Mouse (Mus musculus) ZHBTc4 (cell line): Measurements from ENCODE around the gene 1110051M20Rik.
A peak's percentile ranks its signal among the peaks of the same experiment; 100 is the strongest.

Experiments used
- DNase-seq: peaks from one replicate; pipeline ENCODE4 v3.0.0-alpha.2; 2011; ENCODE audit warnings: low read depth, low spot score

Gene 1110051M20Rik

GRCm38 (mm10) chr2:91348936-91349335, 95.6 kb downstream of the 1110051M20Rik start:
- no peak for DNase-seq

GRCm38 (mm10) chr2:91345644-91346043, 98.9 kb downstream of the 1110051M20Rik start:
- no peak for DNase-seq

DNA sequence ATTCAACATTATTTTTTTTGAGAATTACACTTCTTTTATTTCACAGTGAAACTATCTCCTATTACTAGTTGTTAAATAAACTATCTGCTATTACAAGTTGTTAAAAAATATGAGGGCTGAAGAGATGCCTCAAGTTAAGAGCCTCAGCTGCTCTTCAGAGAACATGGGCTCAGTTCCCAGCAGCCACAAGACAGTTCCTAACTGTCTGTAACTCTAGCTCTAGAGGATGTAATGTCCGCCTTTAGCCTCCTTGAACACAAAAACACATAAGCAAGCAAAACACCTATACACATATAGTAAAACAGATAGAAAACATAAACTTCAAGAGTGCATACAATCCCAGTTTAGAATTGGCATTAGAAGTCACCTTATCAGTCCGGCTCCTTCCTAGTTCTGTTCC, 104.9 kb downstream of the 1110051M20Rik start:
- no peak for DNase-seq

DNA sequence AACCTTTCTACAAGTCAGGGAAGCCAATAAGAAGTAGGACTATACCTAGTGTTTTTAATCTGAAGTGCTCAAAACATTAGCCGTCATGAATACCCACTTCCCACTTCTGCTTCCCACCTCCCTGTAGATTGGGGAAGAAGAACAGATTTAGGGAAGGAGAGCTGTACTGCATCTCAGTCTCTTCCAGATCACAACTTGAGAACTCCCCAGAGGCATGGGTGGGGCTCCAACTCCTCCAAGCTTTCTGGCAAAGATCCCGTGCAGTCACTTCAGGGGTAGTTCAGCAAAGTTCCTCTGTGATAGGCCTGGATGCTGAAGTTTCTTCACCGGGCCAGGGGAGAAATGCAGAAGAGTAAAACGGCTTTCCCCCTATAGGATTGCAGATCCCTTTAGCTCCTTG, 109.4 kb downstream of the 1110051M20Rik start:
- peak; percentile 46 for DNase-seq

DNA sequence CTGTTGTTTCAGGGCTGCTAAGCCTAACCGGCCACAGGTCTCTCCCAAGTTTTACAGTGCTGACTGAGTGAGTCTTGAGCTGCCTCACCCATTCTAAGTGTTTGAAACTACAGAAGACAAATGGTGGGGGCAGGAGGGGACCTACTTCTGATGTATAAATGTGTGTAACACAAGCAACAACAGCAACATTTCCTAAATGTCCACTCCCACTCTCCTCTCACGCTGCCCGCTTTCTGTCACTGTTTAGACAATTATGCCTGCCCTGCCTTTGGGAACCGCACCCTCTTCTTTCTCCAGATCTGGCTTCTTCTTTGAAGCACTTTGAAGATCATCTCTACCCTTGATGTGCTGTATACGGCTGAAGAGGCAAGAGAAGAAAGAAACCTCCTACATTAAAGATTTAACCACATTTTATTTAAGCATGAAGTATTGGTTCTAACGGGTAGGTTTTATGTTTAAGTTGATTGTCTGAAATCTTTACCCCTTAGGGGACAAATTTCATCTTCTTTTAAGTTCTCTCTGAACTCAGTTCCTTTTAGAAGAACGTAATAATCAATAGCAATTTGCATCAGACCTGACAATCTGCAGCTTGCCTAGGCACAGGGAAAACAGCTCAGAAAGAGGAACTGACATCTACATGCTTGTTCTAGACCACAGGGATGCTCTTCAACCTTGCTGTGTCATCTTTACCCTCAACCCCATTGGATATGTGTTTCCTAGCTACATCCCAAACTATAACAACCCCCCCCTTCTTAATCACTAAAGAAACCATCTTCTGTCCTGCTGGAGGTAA, 113.3 kb downstream of the 1110051M20Rik start:
- no peak for DNase-seq

DNA sequence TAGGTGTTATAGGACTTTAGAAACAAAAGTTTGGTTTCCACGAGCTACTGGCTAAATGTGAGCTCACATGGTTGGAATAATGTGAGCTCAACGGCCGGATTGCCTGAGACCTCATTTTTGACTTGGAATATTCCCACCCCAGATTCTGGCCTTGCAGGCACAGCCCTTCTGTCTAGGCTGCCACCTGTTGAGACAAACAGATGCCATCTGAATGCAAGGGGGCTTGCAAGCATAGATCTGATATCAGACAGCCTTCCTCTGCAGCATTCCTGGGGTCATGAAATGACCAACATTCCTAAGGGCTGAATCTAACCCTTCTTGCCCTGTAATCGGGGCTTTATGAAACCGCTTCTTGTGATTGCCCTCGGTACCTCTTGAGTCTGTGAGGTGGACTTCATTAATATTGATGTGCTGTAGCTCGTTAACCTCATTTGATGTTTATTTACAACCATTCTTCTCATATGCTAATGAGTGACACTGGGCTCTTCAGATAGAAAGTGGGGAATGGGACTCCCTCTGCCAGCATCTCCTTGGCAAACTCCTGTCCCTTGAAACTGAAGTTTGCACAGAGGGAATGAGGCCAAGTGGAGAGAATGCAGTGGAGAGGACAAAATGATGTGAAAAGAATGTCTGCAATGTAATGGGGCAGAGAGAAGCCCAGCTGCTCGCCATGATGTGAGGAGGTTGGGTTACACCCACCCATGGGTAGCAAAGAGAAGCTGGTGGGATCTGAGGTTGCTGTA, 114.3 kb downstream of the 1110051M20Rik start:
- no peak for DNase-seq

DNA sequence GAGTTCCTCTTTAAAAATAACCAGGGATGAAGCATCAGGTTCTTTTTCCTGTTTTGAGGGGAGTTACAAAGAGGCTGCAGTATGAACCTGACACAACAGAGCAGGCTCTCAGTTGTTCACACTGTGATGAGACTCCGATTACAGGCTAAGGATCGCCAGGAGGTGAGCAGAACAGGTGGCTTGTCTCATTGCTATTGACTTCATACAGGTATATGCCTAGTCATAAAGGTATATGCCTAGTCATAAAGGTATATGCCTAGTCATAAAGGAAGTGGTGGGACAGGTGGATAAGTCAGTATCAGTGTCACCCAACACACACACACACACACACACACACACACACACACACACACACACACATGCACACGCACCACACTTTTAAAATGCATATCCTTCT, 115.8 kb downstream of the 1110051M20Rik start:
- no peak for DNase-seq

- no peak for DNase-seq
Measured at GRCm38 (mm10) chr2:91327968-91328728, 116.4 kb downstream of the 1110051M20Rik start.

GRCm38 (mm10) chr2:91326746-91327350, 117.7 kb downstream of the 1110051M20Rik start:
- DNase-seq = no peak

DNA sequence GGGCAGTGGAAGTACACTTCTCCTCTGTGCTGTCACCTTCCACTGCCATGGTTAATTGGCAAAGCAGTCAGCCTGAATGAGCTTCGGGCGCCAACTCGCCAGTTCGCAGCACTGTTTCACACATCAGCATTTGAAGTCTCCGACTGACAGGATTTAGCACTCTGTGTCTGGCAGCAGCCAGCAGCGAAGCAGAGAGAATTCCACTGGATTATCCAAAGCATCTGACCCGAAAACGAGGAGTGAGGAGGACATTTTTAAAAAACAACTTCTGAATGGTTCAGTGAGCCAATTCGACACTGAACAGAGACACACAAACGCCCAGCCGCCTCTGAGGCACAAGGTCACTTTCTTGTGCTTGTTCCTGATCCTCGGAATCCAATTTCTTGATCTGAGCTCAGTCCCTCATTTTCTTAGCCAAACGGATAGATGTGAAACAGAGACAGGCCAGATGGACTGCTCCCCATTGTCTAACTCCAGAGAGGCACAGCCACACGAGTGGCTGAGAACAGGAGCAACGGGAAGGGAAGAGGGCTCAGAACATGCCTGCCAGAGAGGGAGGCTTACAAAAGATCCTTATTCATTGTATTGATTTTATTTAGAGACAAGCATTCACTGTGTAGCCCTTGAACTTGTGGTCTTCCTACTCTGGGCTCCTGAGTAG, 119.6 kb downstream of the 1110051M20Rik start:
- no peak for DNase-seq

GRCm38 (mm10) chr2:91324346-91324745, 120.2 kb downstream of the 1110051M20Rik start:
- no peak for DNase-seq

DNA sequence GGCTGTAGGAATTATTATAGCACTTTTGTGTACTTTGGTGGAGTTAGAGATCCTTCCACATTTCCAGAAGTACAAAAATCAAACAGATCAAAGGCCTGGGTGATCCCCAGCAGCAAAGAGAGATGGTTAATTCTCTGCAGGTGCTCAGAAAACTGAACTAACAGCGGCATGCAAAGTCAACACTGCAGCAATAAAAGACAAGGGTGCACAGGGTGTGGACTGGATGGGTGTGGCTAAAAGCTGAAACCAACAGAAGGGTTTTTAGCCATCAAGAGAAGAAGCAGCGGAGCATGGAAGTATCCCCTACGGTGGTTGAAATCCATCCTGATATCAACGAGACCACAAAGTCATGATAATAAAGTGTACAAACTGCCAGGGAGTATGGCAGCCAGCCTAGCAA, 122.0 kb downstream of the 1110051M20Rik start:
- DNase-seq = no peak

DNA sequence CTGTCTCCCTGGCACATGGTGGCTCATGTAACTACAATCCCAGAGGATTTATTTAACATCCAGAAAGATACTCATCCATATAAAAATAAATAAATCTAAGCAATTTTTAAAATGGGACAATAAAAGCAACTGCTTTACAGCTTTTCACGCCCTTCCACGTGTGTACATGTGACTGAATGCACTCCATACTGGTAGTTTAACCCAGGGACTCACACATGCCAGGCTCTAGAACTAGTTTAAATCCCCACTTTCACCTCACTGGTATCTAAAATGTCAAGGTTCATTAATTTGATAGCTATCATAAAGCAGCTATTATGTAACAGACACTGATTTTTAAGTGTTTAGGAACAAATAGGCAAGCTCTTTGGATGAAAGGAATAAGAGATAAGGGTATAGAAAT, 122.6 kb downstream of the 1110051M20Rik start:
- no peak for DNase-seq

GRCm38 (mm10) chr2:91320559-91321529, 123.7 kb downstream of the 1110051M20Rik start:
- no peak for DNase-seq

DNA sequence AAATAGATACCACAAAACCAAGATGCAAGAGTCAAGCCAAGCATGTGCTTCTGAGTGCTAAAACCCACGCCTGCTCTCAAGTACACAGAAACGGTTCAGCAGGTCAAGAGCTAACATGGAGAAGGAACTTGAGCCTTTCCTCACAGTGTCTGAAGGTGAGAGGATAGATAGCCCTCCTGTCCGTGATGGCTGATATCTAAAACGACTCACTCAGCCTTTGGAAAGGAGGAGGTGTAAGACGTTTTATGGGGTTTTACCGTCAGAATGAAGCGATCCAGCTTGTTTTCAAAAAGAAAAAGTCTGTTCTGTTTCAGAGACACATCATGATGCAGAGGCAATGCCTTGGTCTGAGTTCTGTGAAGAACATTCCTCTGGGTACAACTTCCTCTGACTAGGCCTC, 130.3 kb downstream of the 1110051M20Rik start:
- DNase-seq = no peak

DNA sequence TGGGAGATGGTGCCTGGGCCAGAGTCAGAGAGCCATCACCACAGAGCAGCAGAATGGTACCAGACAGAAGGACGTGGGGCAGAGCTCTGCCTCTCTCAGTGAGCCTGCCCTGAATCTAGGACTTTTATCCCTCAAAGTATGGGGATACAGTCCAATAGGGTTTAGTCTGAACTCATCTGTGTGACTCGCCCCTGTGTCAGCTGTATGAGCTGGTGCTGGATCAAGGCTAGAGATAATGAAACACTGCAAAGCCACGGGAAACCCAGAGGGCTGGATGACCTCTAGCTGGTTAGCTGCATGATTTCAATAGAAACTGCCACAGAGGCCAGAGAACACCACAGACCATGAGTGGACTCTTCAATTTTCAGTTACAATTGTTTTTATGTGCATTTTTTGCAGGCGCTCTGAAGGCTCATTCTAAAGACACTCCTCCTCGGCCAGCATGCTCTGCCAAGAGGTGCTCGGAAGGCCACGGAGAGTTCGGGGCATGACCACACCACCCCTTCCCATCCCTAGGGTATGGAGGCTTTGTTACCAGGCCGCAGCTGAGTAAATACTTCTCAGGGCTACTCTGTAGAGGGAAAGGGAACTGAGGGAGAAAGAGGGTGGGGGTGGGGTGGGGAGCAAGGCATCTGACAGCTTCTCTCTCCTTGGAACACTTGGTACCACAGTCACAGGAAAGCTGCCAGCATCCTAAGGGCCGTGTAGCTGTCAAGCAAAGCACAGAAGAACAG, 131.8 kb downstream of the 1110051M20Rik start:
- DNase-seq = no peak

GRCm38 (mm10) chr2:91309546-91309945, 135.0 kb downstream of the 1110051M20Rik start:
- no peak for DNase-seq

DNA sequence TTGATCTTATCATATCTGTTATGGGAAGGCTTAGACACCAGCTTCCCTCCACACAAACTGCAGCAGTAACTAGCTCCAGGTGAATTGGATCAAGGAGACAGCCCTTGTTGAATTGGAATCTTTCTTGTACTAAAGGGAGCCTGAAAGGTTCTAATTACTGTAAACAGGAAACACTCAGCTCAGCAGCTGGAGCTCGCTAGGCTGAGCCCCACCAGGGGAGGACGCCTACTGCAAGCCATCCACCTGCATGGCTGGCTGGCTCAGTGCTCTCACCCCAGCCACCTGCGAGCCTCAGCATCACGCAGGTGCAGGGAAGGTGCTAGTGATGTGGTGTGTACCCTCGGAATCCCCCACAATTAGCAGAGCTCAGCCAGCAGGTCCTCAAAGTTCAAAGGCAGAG, 135.8 kb downstream of the 1110051M20Rik start:
- DNase-seq = no peak

- DNase-seq = no peak
Measured at GRCm38 (mm10) chr2:91306589-91306988, 137.9 kb downstream of the 1110051M20Rik start.
